Mouse (Mus musculus) 3T3-L1 (cell line): ENCODE results near the gene Tex19.2.

Experiments
- DNase-seq: peaks from one replicate; pipeline ENCODE4 v3.0.0-alpha.2; 2015; ENCODE audit warnings: low read depth, low spot score

The Tex19.2 gene

GRCm38 (mm10) chr11:121118577-121118976, at the start of gene Tex19.2:
Gene Tex19.2, minus strand, starts transcription at chr11:121118677.
- no peak for DNase-seq

- no peak for DNase-seq
Measured at GRCm38 (mm10) chr11:121163751-121164150, 45.3 kb upstream of the Tex19.2 start.

- DNase-seq = no peak
Measured at GRCm38 (mm10) chr11:121160636-121161346, 42.3 kb upstream of the Tex19.2 start.

- no peak for DNase-seq
Measured at GRCm38 (mm10) chr11:121159971-121160370, 41.5 kb upstream of the Tex19.2 start, which contains the start of gene Uts2r. Gene Uts2r, plus strand, starts transcription at chr11:121160271.

GRCm38 (mm10) chr11:121156411-121156891, 38.0 kb upstream of the Tex19.2 start:
- DNase-seq = no peak

GRCm38 (mm10) chr11:121154203-121154602, 35.7 kb upstream of the Tex19.2 start:
- DNase-seq = no peak

- no peak for DNase-seq
Measured at GRCm38 (mm10) chr11:121148193-121148592, 29.7 kb upstream of the Tex19.2 start.

GRCm38 (mm10) chr11:121145865-121146264, 27.4 kb upstream of the Tex19.2 start, which contains the start of gene Tex19.1:
Gene Tex19.1, plus strand, starts transcription at chr11:121146143.
- DNase-seq = no peak

- peak; percentile 72 for DNase-seq
Measured at GRCm38 (mm10) chr11:121143325-121144015, 25.0 kb upstream of the Tex19.2 start.

- DNase-seq = no peak
Measured at GRCm38 (mm10) chr11:121138732-121139131, 20.3 kb upstream of the Tex19.2 start.

- DNase-seq = no peak
Measured at GRCm38 (mm10) chr11:121137682-121138081, 19.2 kb upstream of the Tex19.2 start.

GRCm38 (mm10) chr11:121134600-121134999, 16.1 kb upstream of the Tex19.2 start:
- DNase-seq = no peak

GRCm38 (mm10) chr11:121129616-121130015, 11.1 kb upstream of the Tex19.2 start:
- DNase-seq = peak; percentile 85

GRCm38 (mm10) chr11:121127441-121127840, 9.0 kb upstream of the Tex19.2 start:
- DNase-seq = no peak

GRCm38 (mm10) chr11:121126395-121126794, 7.9 kb upstream of the Tex19.2 start:
- DNase-seq = peak; percentile 60

GRCm38 (mm10) chr11:121125522-121126172, 7.2 kb upstream of the Tex19.2 start:
- DNase-seq = no peak

- DNase-seq = no peak
Measured at GRCm38 (mm10) chr11:121123438-121123837, 5.0 kb upstream of the Tex19.2 start.

GRCm38 (mm10) chr11:121122024-121122670, 3.7 kb upstream of the Tex19.2 start:
- no peak for DNase-seq

GRCm38 (mm10) chr11:121121151-121121550, 2.7 kb upstream of the Tex19.2 start:
- DNase-seq = no peak

- DNase-seq = no peak
Measured at GRCm38 (mm10) chr11:121118106-121118505, 371 bp downstream of the Tex19.2 start.

- DNase-seq = peak; percentile 95
Measured at GRCm38 (mm10) chr11:121112091-121112775, 6.2 kb downstream of the Tex19.2 start.
